Mouse (Mus musculus): Measurements from ENCODE around the gene Eif2ak4. TPM values are rescaled to one million over a fixed set of nuclear protein-coding genes. Genes with fewer than 3 reads are reported as not detected.
A peak's percentile ranks its signal among the peaks of the same experiment; 100 is the strongest.

Gene Eif2ak4
- polyA plus RNA-seq, 1 experiment from 2014 or later: 4.9 TPM

DNA sequence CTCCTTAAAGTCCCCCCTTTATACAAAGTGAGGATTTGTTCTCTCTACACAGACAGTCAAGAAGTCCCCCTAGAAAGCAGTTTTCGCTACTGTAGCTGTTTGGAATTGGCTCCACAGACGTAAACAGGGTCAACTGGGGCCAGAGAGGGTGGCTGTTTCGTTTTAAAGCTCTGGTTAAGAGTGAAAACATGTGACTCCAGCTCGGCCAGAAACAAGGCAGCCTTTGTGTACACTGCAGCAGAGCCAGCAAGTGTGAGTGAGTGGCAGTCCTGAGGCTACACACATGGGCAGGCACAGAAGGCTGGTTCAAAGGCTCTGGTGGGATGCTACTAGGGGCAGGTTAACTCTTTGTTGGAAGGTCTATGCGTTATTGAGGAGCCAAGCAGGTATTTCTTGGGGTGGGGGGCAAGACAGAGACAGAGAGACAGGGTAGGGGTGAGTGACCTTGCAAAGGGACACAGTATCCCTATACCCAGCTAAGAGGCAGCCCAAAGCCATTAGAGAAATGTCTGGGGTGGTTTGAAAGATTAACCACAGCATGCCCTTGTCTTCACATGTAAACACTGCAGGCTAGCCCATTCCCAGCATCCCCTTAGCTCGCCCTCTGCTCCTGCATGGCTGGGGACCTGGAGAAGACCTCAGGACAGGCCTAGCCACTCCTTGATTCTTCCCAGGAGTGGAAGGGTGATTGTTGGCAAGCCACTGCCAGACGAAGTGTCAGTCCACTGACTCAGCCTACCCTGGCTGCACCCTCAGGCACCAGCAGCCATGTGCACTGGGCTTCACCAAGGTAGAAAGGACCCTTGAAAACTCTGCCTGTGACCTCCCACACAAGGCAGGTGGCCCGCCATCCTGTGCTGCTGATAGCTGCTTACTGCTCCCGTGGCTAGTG, 131.9 kb downstream of the Eif2ak4 start:
- no peaks in the 10 kb centered on the region for H3K36me3 ChIP-seq (ENCODE audit: control insufficient read depth, insufficient read depth, low read length)
- H3K4me3 ChIP-seq (ENCODE audit: low read depth, low read length): no peak overlapping the region
- TF ChIP-seq CTCF (IDR thresholded peaks at IDR 0.05; ENCODE audit: low read depth) (no peak), EP300 (optimal IDR thresholded peaks at IDR 0.05) (no peak)
- no peaks in the 10 kb centered on the region for H3K27me3 ChIP-seq (ENCODE audit: control insufficient read depth, insufficient read depth, low read length)
- H3K9ac ChIP-seq (ENCODE audit: low read length): no peak overlapping the region
- peaks cover 7% of the 10 kb centered on the region; the same call in 1 of the 2 replicates for H3K4me1 ChIP-seq (replicated peaks; ENCODE audit: control insufficient read depth, insufficient read depth)
- DNase-seq (ENCODE audit: low spot score) (peak; percentile 74), ATAC-seq (ENCODE audit: low FRiP score, low TSS enrichment) (peak; percentile 89)
- H3K4me2 ChIP-seq (replicated peaks; ENCODE audit: low read depth): no peak overlapping the region
- H3K27ac ChIP-seq (replicated peaks): peak overlapping the region; percentile 73
- WGBS: 41% methylated on average over 9 of the region's 9 CpGs
- no peaks in the 10 kb centered on the region for H3K9me3 ChIP-seq (ENCODE audit: control insufficient read depth, low read length)

DNA sequence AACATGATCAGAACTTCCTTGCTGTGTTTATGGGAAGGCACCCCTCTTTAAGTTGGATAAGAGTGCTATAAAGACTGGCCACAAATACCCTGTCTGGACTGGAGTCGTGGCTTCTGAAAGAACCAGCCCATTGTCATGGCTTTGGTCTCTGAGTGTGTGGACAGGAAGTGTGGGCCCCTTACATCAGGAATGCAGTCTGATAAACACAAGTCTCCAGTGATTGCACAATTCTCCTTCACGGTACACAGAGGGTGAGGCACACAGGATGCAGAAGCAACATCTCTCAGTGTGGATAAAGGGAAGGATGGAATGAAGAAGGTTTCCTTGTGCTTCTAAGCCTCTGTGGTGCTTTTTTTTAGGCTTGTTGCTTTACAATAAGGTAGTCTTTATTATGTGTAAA, 133.8 kb downstream of the Eif2ak4 start:
- Histone ChIP-seq H3K9ac (ENCODE audit: low read length) (no peak overlapping the region), H3K27ac (replicated peaks) (peak overlapping the region; percentile 53), H3K4me1 (replicated peaks; ENCODE audit: control insufficient read depth, insufficient read depth) (peaks cover 7% of the 10 kb centered on the region; the same call in 1 of the 2 replicates), H3K27me3 (ENCODE audit: control insufficient read depth, insufficient read depth, low read length) (no peaks in the 10 kb centered on the region), H3K9me3 (ENCODE audit: control insufficient read depth, low read length) (no peaks in the 10 kb centered on the region), H3K4me2 (replicated peaks; ENCODE audit: low read depth) (no peak overlapping the region), H3K4me3 (ENCODE audit: low read depth, low read length) (no peak overlapping the region), H3K36me3 (ENCODE audit: control insufficient read depth, insufficient read depth, low read length) (no peaks in the 10 kb centered on the region)
- ATAC-seq (ENCODE audit: low FRiP score, low TSS enrichment) (peak; percentile 67), DNase-seq (ENCODE audit: low spot score) (no peak)
- TF ChIP-seq CTCF (IDR thresholded peaks at IDR 0.05; ENCODE audit: low read depth) (no peak), EP300 (optimal IDR thresholded peaks at IDR 0.05) (no peak)
- 16% methylated on average over 2 of the region's 2 CpGs for WGBS

GRCm38 (mm10) chr2:118523163-118523730, 134.8 kb downstream of the Eif2ak4 start:
- no peak for ATAC-seq (ENCODE audit: low FRiP score, low TSS enrichment)
- Histone ChIP-seq H3K36me3 (ENCODE audit: control insufficient read depth, insufficient read depth, low read length) (no peaks in the 10 kb centered on the region), H3K9ac (ENCODE audit: low read length) (no peak overlapping the region), H3K9me3 (ENCODE audit: control insufficient read depth, low read length) (no peaks in the 10 kb centered on the region), H3K27ac (replicated peaks) (peak overlapping the region; percentile 24; the same call in 1 of the 2 replicates), H3K4me3 (ENCODE audit: low read depth, low read length) (no peak overlapping the region), H3K4me1 (replicated peaks; ENCODE audit: control insufficient read depth, insufficient read depth) (peaks cover 7% of the 10 kb centered on the region; the same call in 1 of the 2 replicates), H3K27me3 (ENCODE audit: control insufficient read depth, insufficient read depth, low read length) (no peaks in the 10 kb centered on the region), H3K4me2 (replicated peaks; ENCODE audit: low read depth) (no peak overlapping the region)
- TF ChIP-seq CTCF (IDR thresholded peaks at IDR 0.05; ENCODE audit: low read depth) (no peak), EP300 (optimal IDR thresholded peaks at IDR 0.05) (no peak)
- DNase-seq (ENCODE audit: low spot score): no peak
- 58% methylated on average over 5 of the region's 5 CpGs for WGBS

DNA sequence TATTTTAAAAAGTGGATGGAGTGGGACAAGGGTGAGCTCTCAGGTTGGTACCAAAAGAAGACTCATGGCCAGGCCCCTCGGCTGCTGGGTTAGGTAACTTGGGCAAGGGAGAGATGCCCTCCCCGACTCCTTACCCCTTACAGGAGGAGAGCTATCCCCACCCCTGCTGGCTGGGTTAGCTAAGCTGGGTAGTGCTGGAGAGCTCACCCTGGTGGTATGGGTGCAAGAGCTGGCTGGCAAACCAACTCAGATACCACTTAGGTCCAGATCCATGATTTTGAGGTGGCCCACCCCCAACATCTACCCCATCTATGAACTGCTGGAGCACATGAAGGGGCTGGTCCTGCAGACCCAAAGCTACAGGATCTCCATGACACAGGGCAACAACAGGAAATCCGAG, 136.4 kb downstream of the Eif2ak4 start:
- no peak overlapping the region for H3K4me2 ChIP-seq (replicated peaks; ENCODE audit: low read depth)
- no peak overlapping the region for H3K27ac ChIP-seq (replicated peaks)
- TF ChIP-seq CTCF (IDR thresholded peaks at IDR 0.05; ENCODE audit: low read depth): no peak
- no peak for TF ChIP-seq EP300 (optimal IDR thresholded peaks at IDR 0.05)
- no peak overlapping the region for H3K9ac ChIP-seq (ENCODE audit: low read length)
- no peaks in the 10 kb centered on the region for H3K27me3 ChIP-seq (ENCODE audit: control insufficient read depth, insufficient read depth, low read length)
- no peaks in the 10 kb centered on the region for H3K9me3 ChIP-seq (ENCODE audit: control insufficient read depth, low read length)
- DNase-seq (ENCODE audit: low spot score) (no peak), ATAC-seq (ENCODE audit: low FRiP score, low TSS enrichment) (no peak)
- H3K4me1 ChIP-seq (replicated peaks; ENCODE audit: control insufficient read depth, insufficient read depth): peaks cover 11% of the 10 kb centered on the region
- 76% methylated on average over 3 of the region's 3 CpGs for WGBS
- no peak overlapping the region for H3K4me3 ChIP-seq (ENCODE audit: low read depth, low read length)
- no peaks in the 10 kb centered on the region for H3K36me3 ChIP-seq (ENCODE audit: control insufficient read depth, insufficient read depth, low read length)

Other genes with a start within 250 kb of the Eif2ak4 start
- gene Fsip1, start 131.7 kb upstream of the Eif2ak4 start, polyA plus RNA-seq (2015; fragmentation: Nextera tagmentation; extraction: Ambion mirVana): 0.07 and 0.17 TPM in 2 replicates
- gene Gpr176, start 15.2 kb upstream of the Eif2ak4 start, polyA plus RNA-seq (2015; fragmentation: Nextera tagmentation; extraction: Ambion mirVana): 0.28 and 0.39 TPM in 2 replicates
- 175 and 180 TPM in 2 replicates for gene Srp14, start 91.1 kb downstream of the Eif2ak4 start, polyA plus RNA-seq (2015; fragmentation: Nextera tagmentation; extraction: Ambion mirVana)
- gene Bmf, start 161.1 kb downstream of the Eif2ak4 start, polyA plus RNA-seq (2015; fragmentation: Nextera tagmentation; extraction: Ambion mirVana): 2.3 and 2.8 TPM in 2 replicates
- 9.8 and 11.4 TPM in 2 replicates for gene Bub1b, start 209.6 kb downstream of the Eif2ak4 start, polyA plus RNA-seq (2015; fragmentation: Nextera tagmentation; extraction: Ambion mirVana)